Mouse (Mus musculus) midbrain, embryonic 11.5 days (tissue): ENCODE data around the gene Gtf2a1l. TPM values are rescaled to one million over a fixed set of nuclear protein-coding genes. Genes with fewer than 3 reads are reported as not detected.

Experiments used
- ATAC-seq: fragments of 200-750 bp; cut with Nextera tagmentation; 2 replicates; pipeline ENCODE4 v1.8.0; 2017; ENCODE audit warnings: moderate TSS enrichment, moderate library complexity; ENCODE audit not compliant: low FRiP score
- DNase-seq: peaks from one replicate; pipeline ENCODE4 v3.0.0; 2015; ENCODE audit warnings: low spot score; ENCODE audit errors: missing footprints
- H3K27ac ChIP-seq: fragments of 300-500 bp; sonication (generic); 2 replicates; pipeline ENCODE4 v1.5.1; 2014; ENCODE audit warnings: low read depth, low read length
- H3K27me3 ChIP-seq: fragments of 300-500 bp; sonication (generic); 2 replicates; pipeline ENCODE4 v1.6.1; 2014; ENCODE audit warnings: mild to moderate bottlenecking, low read length, moderate library complexity, mixed read lengths; ENCODE audit not compliant: control insufficient read depth, insufficient read depth
- H3K36me3 ChIP-seq: fragments of 300-500 bp; sonication (generic); 2 replicates; pipeline ENCODE4 v1.6.1; 2014; ENCODE audit warnings: mild to moderate bottlenecking, low read length, moderate library complexity, mixed read lengths; ENCODE audit not compliant: control insufficient read depth, insufficient read depth
- H3K4me1 ChIP-seq: fragments of 300-500 bp; sonication (generic); 2 replicates; pipeline ENCODE4 v1.6.1; 2014; ENCODE audit warnings: low read length; ENCODE audit not compliant: control insufficient read depth, insufficient read depth
- H3K4me2 ChIP-seq: fragments of 300-500 bp; sonication (generic); 2 replicates; pipeline ENCODE4 v1.6.1; 2014; ENCODE audit warnings: mild to moderate bottlenecking, moderate library complexity
- H3K4me3 ChIP-seq: fragments of 300-500 bp; sonication (generic); 2 replicates; pipeline ENCODE4 v1.5.1; 2014; ENCODE audit warnings: low read depth, low read length
- H3K9ac ChIP-seq: fragments of 300-500 bp; sonication (generic); 2 replicates; pipeline ENCODE4 v1.6.1; 2014; ENCODE audit warnings: low read length
- H3K9me3 ChIP-seq: fragments of 300-500 bp; sonication (generic); 2 replicates; pipeline ENCODE4 v1.6.1; 2016; ENCODE audit warnings: low read length; ENCODE audit not compliant: control insufficient read depth
- WGBS: fragments of 180-500 bp; shearing (Covaris S2); extraction: QIAGEN DNeasy Blood & Tissue Kit; methylation state at CpG from one replicate; pipeline ENCODE4 v1.1.7; 2014; 5-methylcytosine and 5-hydroxymethylcytosine counted together
- polyA plus RNA-seq: library from polyadenylated mRNA; unstranded; fragments of >200 nt; fragmentation: Nextera tagmentation; extraction: Ambion mirVana; gene quantifications from 2 replicates; pipeline ENCODE4 v1.2.1, GENCODE M21; 2014

Gtf2a1l gene
- polyA plus RNA-seq, 1 experiment from 2014 or later: 0.33 TPM

DNA sequence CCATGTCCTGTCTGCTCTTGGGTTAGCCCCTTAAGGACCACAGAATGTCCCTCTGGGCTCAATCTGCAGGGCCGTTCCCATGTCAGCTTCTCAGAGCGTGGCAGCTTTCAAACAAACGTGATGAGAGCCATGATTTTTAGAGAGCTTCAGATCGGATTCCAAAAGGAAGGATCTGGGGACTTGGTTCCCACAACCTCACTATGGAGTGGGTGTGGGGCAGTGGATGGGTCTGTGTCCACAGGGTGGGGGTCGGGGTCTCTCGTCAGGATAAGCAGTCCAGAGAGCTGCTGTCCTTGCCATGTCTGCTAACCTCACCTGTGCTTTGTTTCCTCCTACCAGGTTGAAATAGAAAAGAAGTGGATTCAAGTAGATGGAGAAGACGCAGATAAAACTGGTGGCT lies 23.6 kb upstream of the Gtf2a1l start:
- Histone ChIP-seq H3K4me1 (no peaks in the 10 kb centered on the region), H3K4me3 (no peak overlapping the region), H3K27ac (no peak overlapping the region), H3K27me3 (no peaks in the 10 kb centered on the region), H3K9ac (no peak overlapping the region), H3K4me2 (no peak overlapping the region), H3K36me3 (no peaks in the 10 kb centered on the region), H3K9me3 (no peaks in the 10 kb centered on the region)
- WGBS: 85% methylated on average over 7 of the region's 7 CpGs
- peak; percentile 17 for DNase-seq
- ATAC-seq: 0 out of 2 replicates have a peak, but pooled peaks have one; percentile 35

DNA sequence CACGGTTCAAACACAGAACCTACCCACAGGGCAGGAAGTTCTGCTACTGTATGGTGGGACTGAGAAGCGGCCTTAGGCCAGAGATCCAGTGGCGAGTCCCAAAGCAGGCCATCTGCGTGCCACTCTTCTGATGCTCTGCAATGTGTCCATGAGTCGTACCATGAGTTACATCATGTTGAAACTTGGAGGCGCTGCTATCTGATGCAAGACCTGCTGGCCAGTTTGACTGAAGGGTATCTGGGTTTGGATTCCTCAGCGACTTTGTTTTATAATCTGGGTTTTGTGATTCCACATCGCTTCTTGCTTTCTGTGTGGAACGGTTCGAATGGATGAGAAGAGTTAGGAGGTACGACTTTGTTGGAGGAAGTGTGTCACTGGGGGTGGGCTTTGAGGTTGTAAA lies 23.2 kb upstream of the Gtf2a1l start:
- ATAC-seq (no peak), DNase-seq (peak; percentile 69)
- H3K27ac ChIP-seq: no peak overlapping the region
- H3K9ac ChIP-seq: no peak overlapping the region
- no peaks in the 10 kb centered on the region for H3K4me1 ChIP-seq
- WGBS: 89% methylated on average over 11 of the region's 11 CpGs
- H3K4me2 ChIP-seq: no peak overlapping the region
- H3K27me3 ChIP-seq: no peaks in the 10 kb centered on the region
- H3K4me3 ChIP-seq: no peak overlapping the region
- no peaks in the 10 kb centered on the region for H3K9me3 ChIP-seq
- H3K36me3 ChIP-seq: no peaks in the 10 kb centered on the region

DNA sequence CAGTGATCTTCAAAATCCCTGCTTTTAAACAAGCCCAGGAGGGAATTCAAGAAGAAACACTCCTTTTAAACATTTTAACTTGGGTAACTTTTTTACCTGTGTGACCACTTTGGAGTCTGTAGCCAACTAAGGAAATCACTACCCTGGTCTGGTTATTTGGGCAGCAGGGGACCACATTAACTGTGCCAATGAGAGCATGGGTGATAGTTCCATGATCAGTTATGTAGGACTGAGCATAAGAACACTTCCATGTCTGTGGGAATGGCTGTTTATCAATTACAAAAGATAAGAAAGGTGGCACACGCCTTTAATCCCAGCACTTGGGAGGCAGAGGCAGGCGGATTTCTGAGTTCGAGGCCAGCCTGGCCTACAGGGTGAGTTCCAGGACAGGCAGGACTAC lies 21.3 kb upstream of the Gtf2a1l start:
- DNase-seq: peak; percentile 59
- Histone ChIP-seq H3K4me2 (no peak overlapping the region), H3K9ac (no peak overlapping the region), H3K9me3 (no peaks in the 10 kb centered on the region), H3K4me1 (no peaks in the 10 kb centered on the region), H3K27me3 (no peaks in the 10 kb centered on the region), H3K27ac (no peak overlapping the region), H3K36me3 (no peaks in the 10 kb centered on the region), H3K4me3 (no peak overlapping the region)
- no peak for ATAC-seq
- 97% methylated on average over 3 of the region's 3 CpGs for WGBS

DNA sequence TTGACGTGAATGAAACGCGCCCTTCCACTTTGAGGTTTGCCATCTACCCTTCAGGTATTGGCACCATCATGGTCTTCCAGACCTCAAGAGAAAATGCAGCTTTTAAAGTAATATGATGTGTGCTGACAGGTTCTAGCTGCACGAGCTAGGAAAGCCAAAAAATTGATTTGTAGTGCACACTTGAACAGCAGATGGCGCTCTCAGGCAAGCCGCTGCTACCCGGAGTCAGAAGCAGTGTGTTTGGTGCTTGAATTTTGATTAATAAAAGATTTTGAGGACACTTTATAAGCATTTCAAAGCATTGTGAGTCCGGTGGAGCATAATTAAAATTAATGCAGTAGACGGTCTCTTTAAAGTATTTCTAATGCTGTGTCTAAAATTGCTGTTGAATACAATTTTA lies 16.4 kb upstream of the Gtf2a1l start:
- Histone ChIP-seq H3K4me2 (no peak overlapping the region), H3K36me3 (no peaks in the 10 kb centered on the region), H3K4me1 (no peaks in the 10 kb centered on the region), H3K4me3 (no peak overlapping the region), H3K9me3 (no peaks in the 10 kb centered on the region), H3K9ac (no peak overlapping the region), H3K27me3 (no peaks in the 10 kb centered on the region), H3K27ac (no peak overlapping the region)
- peak; percentile 93 for DNase-seq
- 6% methylated on average over 9 of the region's 9 CpGs for WGBS
- ATAC-seq: peak; percentile 41; the same call in 1 of the 2 replicates

DNA sequence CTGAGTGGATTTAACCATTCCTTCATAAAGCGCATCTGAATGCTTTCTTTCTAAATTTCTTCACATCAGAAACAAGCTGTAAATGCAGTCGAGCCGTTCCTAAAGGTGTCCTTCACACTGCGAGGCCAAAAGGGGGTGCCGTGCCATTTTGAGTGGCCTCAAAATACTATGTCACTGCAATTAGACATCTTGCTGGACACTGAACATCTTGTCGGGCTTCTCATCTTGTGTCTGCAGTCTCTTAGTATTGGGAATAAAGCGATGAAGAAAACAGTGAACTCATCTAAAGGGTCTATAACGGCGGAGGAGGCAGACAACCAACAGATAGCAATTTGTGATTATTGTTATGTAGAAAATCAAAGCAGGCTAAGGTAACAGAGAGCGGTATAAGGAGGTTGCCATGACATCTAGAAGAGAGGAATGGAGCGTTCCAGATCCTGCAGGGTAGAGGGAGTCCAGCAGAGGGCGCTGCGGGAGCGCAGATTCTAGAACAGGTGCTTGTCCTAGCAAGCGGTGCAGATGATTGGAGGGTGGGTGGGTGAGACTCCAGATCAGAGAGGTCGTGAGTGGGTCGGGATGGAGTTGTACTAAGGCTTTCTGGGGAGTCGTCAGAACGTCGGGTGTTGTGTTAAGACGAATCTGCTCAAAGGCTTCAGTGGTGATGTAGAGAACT lies 15.6 kb upstream of the Gtf2a1l start:
- Histone ChIP-seq H3K4me3 (no peak overlapping the region), H3K4me1 (no peaks in the 10 kb centered on the region), H3K36me3 (no peaks in the 10 kb centered on the region), H3K9me3 (no peaks in the 10 kb centered on the region), H3K4me2 (no peak overlapping the region), H3K27ac (no peak overlapping the region), H3K9ac (no peak overlapping the region), H3K27me3 (no peaks in the 10 kb centered on the region)
- 22% methylated on average over 21 of the region's 21 CpGs for WGBS
- DNase-seq (peak; percentile 99), ATAC-seq (peak; percentile 84)

DNA sequence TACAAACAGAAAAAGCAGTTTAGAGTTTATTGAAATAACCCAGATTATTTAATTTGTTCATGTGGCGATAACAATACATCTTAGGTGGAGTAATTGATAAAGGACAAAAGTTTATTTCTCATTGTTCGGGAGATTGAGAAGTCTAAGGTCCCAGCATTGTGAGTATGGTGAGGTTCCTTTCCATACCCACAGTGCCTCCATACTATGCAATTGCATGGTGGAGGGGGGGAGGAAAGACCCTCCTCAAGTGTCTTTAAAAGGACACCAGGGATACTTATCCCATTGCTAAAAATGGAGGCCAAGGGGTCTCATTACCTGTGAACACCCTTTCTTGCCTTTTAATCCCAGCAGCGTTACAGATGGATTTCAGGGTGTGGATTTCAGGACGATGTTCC lies 15.1 kb upstream of the Gtf2a1l start:
- 77% methylated on average over 4 of the region's 4 CpGs for WGBS
- no peaks in the 10 kb centered on the region for H3K4me1 ChIP-seq
- no peaks in the 10 kb centered on the region for H3K9me3 ChIP-seq
- H3K9ac ChIP-seq: no peak overlapping the region
- H3K36me3 ChIP-seq: no peaks in the 10 kb centered on the region
- no peak overlapping the region for H3K4me3 ChIP-seq
- H3K27me3 ChIP-seq: no peaks in the 10 kb centered on the region
- H3K4me2 ChIP-seq: no peak overlapping the region
- H3K27ac ChIP-seq: no peak overlapping the region
- peak; percentile 45 for ATAC-seq
- no peak for DNase-seq

DNA sequence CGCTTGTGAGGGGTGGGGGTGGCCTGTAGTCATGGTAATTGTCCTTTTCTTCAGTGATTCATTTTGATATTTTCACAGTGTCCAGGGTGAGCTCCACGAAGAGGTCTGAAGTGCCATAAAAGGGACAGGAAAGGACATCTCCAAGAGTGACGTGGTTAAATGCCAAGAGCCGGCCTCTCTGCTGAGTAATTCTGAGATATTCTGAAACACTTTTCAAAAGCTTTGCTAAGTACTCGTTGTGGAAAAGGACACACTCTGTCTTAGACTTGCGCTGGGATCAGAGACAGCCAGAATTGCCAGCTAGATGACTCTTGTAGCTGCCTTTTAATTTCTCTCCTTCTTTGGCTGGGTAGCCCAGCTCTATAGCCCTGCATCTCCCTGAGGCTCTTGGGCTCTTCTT lies 9.9 kb upstream of the Gtf2a1l start:
- H3K36me3 ChIP-seq: no peaks in the 10 kb centered on the region

DNA sequence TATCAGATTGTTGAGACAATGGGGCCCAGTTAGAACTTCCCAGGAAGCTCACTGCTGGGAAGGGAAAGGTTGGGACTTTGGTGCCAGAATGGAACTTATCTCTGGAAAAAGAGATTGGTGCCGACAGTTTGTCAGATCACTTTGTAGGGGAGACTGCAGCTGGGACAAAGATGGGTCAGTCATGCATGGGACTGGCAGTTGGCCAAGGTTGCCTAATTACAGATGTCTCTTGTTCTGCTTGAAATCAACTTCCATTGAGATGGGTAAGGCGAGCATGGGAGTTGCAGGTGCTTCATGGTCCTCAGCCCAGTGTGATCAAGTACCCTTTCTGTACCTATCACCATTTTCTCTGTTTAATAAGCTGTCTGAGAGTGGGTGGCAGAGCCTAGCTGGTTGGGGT lies 2.4 kb upstream of the Gtf2a1l start:
- DNase-seq: no peak
- H3K27ac ChIP-seq: no peak overlapping the region
- H3K36me3 ChIP-seq: no peaks in the 10 kb centered on the region
- no peak overlapping the region for H3K4me2 ChIP-seq
- no peaks in the 10 kb centered on the region for H3K9me3 ChIP-seq
- no peaks in the 10 kb centered on the region for H3K27me3 ChIP-seq
- no peak for ATAC-seq
- no peak overlapping the region for H3K4me3 ChIP-seq
- H3K9ac ChIP-seq: no peak overlapping the region
- WGBS: 71% methylated on average over 2 of the region's 2 CpGs
- peaks cover 8% of the 10 kb centered on the region; the same call in 1 of the 2 replicates for H3K4me1 ChIP-seq

More for the DNA sequence above, 9.9 kb upstream of the Gtf2a1l start:
- Histone ChIP-seq H3K4me1 (no peaks in the 10 kb centered on the region), H3K4me3 (no peak overlapping the region), H3K27ac (no peak overlapping the region), H3K27me3 (no peaks in the 10 kb centered on the region), H3K9ac (no peak overlapping the region), H3K4me2 (no peak overlapping the region), H3K9me3 (no peaks in the 10 kb centered on the region)
- 82% methylated on average over 6 of the region's 6 CpGs for WGBS
- DNase-seq: no peak
- no peak for ATAC-seq

DNA sequence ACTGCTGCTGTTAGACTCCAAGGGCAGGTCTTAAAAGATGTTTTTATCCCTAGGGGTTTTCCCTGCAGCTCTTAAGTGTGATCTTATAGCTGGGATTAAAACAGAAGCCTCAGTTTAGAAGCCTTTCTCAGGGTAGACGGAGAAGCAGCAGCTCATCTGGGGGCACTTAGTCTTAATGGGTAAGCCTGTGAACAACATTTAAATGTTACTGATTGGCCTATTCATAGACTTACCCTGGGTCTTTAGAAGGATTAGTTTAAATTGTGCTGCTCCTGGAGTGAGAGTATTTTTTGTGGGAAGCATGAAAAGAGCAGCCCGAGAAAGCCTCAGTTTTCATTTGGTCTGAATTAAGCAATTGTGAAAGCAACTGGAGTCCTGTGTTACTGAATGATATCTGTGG lies 1.5 kb downstream of the Gtf2a1l start:
- Histone ChIP-seq H3K9me3 (no peaks in the 10 kb centered on the region), H3K27ac (no peak overlapping the region), H3K4me2 (no peak overlapping the region), H3K4me3 (no peak overlapping the region), H3K36me3 (no peaks in the 10 kb centered on the region), H3K27me3 (no peaks in the 10 kb centered on the region), H3K9ac (no peak overlapping the region), H3K4me1 (peaks cover 8% of the 10 kb centered on the region; the same call in 1 of the 2 replicates)
- no peak for DNase-seq
- 0 out of 2 replicates have a peak, but pooled peaks have one; percentile 26 for ATAC-seq
- 18% methylated on average over 2 of the region's 2 CpGs for WGBS
